11 mouse cellular contexts compared by ENCODE assay signal in genomic region chr7:3677342-3677741, GRCm38 (mm10). TPM values are rescaled to one million over a fixed set of nuclear protein-coding genes. Genes with fewer than 3 reads are reported as not detected.
DNase-seq lines count a peak whose midpoint lies in the region; ATAC-seq and TF ChIP-seq lines count a peak whose summit lies in the region.
"Had no signal": no experiment of that assay in that cellular context is flagged by ENCODE, and none has a peak within 500 bp of the region (broad histone marks: within the 10 kb centered on the region; RNA-seq: fewer than 3 reads in every experiment).

Gene Tmc4 (minus strand): TSS chr7:3677553.

- H3K27ac ChIP-seq in cortical plate, adult 2 months (ENCODE audit: insufficient read depth, low read length), result no peak within 1 kb of the TSS
- no peak within 1 kb of the TSS for H3K27ac ChIP-seq in kidney, postnatal 0 days
- no peak within 1 kb of the TSS for H3K27ac ChIP-seq in midbrain, embryonic 14.5 days (replicated peaks; ENCODE audit: low read depth, low read length)
- H3K27ac ChIP-seq: midbrain, embryonic 12.5 days had no signal

- peak within 1 kb of the TSS; percentile 36; the same call in 1 of the 2 replicates for H3K9ac ChIP-seq in kidney, postnatal 0 days (ENCODE audit: low read depth, low read length)
- no peak within 1 kb of the TSS for H3K9ac ChIP-seq in midbrain, embryonic 14.5 days (replicated peaks; ENCODE audit: low read length)
- H3K9ac ChIP-seq: midbrain, embryonic 12.5 days had no signal

- 0 out of 2 replicates have a peak, but pooled peaks cover 3% of the 10 kb centered on the region for H3K36me3 ChIP-seq in kidney, postnatal 0 days (ENCODE audit: insufficient read depth, low read length)
- H3K36me3 ChIP-seq in midbrain, embryonic 14.5 days (ENCODE audit: control insufficient read depth, insufficient read depth, low read length), result peaks cover 10% of the 10 kb centered on the region; the same call in 1 of the 2 replicates

- TF ChIP-seq CTCF in cortical plate, adult 2 months (IDR thresholded peaks at IDR 0.05; ENCODE audit: extremely low read depth, insufficient read depth, low read length), result no peak
- TF ChIP-seq CTCF in kidney, postnatal 0 days (IDR thresholded peaks at IDR 0.05; ENCODE audit: low read depth), result peak; percentile 30

- H3K27me3 ChIP-seq in kidney, postnatal 0 days (ENCODE audit: insufficient read depth, low read length), result no peaks in the 10 kb centered on the region
- H3K27me3 ChIP-seq in midbrain, embryonic 14.5 days (ENCODE audit: control insufficient read depth, insufficient read depth, low read length), result no peaks in the 10 kb centered on the region
- H3K27me3 ChIP-seq: midbrain, embryonic 12.5 days; Patski had no signal

- no peaks in the 10 kb centered on the region for H3K9me3 ChIP-seq in kidney, postnatal 0 days (replicated peaks; ENCODE audit: low read length)
- H3K9me3 ChIP-seq in midbrain, embryonic 14.5 days (ENCODE audit: control insufficient read depth, low read length), result no peaks in the 10 kb centered on the region
- H3K9me3 ChIP-seq: midbrain, embryonic 12.5 days had no signal

- 46% methylated on average over 9 of the region's 9 CpGs for WGBS in kidney, postnatal 0 days
- WGBS in midbrain, embryonic 14.5 days, result 54% methylated on average over 9 of the region's 9 CpGs

- TF ChIP-seq POLR2A in cortical plate, adult 2 months (IDR thresholded peaks at IDR 0.05; ENCODE audit: extremely low read depth, insufficient read depth, low read length), result no peak

- peak; percentile 77 for ATAC-seq in kidney, postnatal 0 days (replicated peaks; ENCODE audit: low FRiP score, low read depth)
- no peak for ATAC-seq in frontal cortex, adult (ENCODE audit: low TSS enrichment)
- ATAC-seq in midbrain, embryonic 14.5 days (ENCODE audit: low FRiP score, low TSS enrichment), result no peak
- ATAC-seq: Patski had no signal

- no peak within 1 kb of the TSS for H3K4me3 ChIP-seq in cortical plate, adult 2 months (ENCODE audit: insufficient read depth, low read length)
- no peak within 1 kb of the TSS for H3K4me3 ChIP-seq in kidney, postnatal 0 days (replicated peaks; ENCODE audit: low read depth, low read length)
- no peak within 1 kb of the TSS for H3K4me3 ChIP-seq in midbrain, embryonic 14.5 days (replicated peaks; ENCODE audit: low read depth, low read length)
- H3K4me3 ChIP-seq: midbrain, embryonic 12.5 days had no signal

- no peaks in the 10 kb centered on the region for H3K4me1 ChIP-seq in cortical plate, adult 2 months (ENCODE audit: control insufficient read depth, insufficient read depth, low read length)
- H3K4me1 ChIP-seq in kidney, postnatal 0 days (replicated peaks; ENCODE audit: insufficient read depth, low read length), result no peaks in the 10 kb centered on the region
- no peaks in the 10 kb centered on the region for H3K4me1 ChIP-seq in midbrain, embryonic 14.5 days (ENCODE audit: control insufficient read depth, insufficient read depth, low read length)
- H3K4me1 ChIP-seq: midbrain, embryonic 12.5 days had no signal

- DNase-seq in adrenal gland, adult 2 months, result no peak
- no peak for DNase-seq in adrenal gland, adult (ENCODE audit: inconsistent age in 2 of 2, low spot score in 1 of 2)
- peak; percentile 14 for DNase-seq in kidney, postnatal 0 days (ENCODE audit: low spot score)
- DNase-seq in lung, postnatal 4 days, result peak; percentile 61 to 66
- DNase-seq in midbrain, embryonic 14.5 days, result no peak
- no peak for DNase-seq in left cerebral cortex, postnatal 4 days
- DNase-seq: cerebellum, adult 9-10 months had no signal

- H3K4me2 ChIP-seq in kidney, postnatal 0 days (ENCODE audit: low read length), result peak within 1 kb of the TSS; percentile 19
- no peak within 1 kb of the TSS for H3K4me2 ChIP-seq in midbrain, embryonic 14.5 days (ENCODE audit: low read length)
- H3K4me2 ChIP-seq: midbrain, embryonic 12.5 days had no signal

- intact Hi-C loops in left cerebral cortex, postnatal 4 days (cut with DNase I), result no loop called here

RNA-seq across cellular contexts. Expression of gene Tmc4, which starts in this region (rescaled TPM):
- 10 to 100 TPM in 1 of 2 experiments, 1 to 10 TPM in 1; 9.3 to 12.5 TPM for total RNA-seq in adrenal gland, adult 2 months (2021)
- 14.9 and 18.2 TPM in 2 replicates for polyA plus RNA-seq in adrenal gland, adult 2 months (2012; rRNA removed)
- polyA plus RNA-seq in cortical plate, adult 2 months (2012; rRNA removed), result 12.6 and 14.8 TPM in 2 replicates
- polyA plus RNA-seq in kidney, postnatal 0 days (2015; fragmentation: Nextera tagmentation; extraction: Ambion mirVana), result 27.9 and 28.1 TPM in 2 replicates
- polyA plus RNA-seq in midbrain, embryonic 14.5 days (2014; fragmentation: Nextera tagmentation; extraction: Ambion mirVana), result 3.0 and 3.2 TPM in 2 replicates
- total RNA-seq in left cerebral cortex, postnatal 4 days (2021), result 1 to 10 TPM; 7.5 to 8.3 TPM

Comparison
In these comparisons a context has a peak if more than half of its experiments do, and no peak if none do; other contexts are left out.
1. DNase-seq: peak in kidney, postnatal 0 days (single experiment) and lung, postnatal 4 days (2 of 2); none in adrenal gland, adult 2 months (single experiment), adrenal gland, adult (0 of 2), midbrain, embryonic 14.5 days (single experiment) and left cerebral cortex, postnatal 4 days (single experiment).